ENCODE assay signal across 8 mouse cellular contexts in genomic region chr19:8774951-8775421, GRCm38 (mm10). TPM values are rescaled to one million over a fixed set of nuclear protein-coding genes. Genes with fewer than 3 reads are reported as not detected.
DNase-seq lines count a peak whose midpoint lies in the region; ATAC-seq and TF ChIP-seq lines count a peak whose summit lies in the region.

No protein-coding gene starts in this region.

- peak overlapping the region; percentile 94 for H3K9ac ChIP-seq in lung, embryonic 14.5 days
- H3K9ac ChIP-seq in forebrain, embryonic 13.5 days = peak overlapping the region; percentile 96
- peak overlapping the region; percentile 93 for H3K9ac ChIP-seq in limb, embryonic 14.5 days (ENCODE audit: low read depth, low read length, severe bottlenecking)

- DNase-seq in lung, embryonic 14.5 days = peak; percentile 35
- no peak for DNase-seq in lung, adult 18-20 months
- DNase-seq in adrenal gland, postnatal 36 days = peak; percentile 48 to 64
- DNase-seq in limb, embryonic 14.5 days (ENCODE audit: low spot score) = no peak
- DNase-seq in spleen, adult 2 months (ENCODE audit: low read depth in 1 of 2, low spot score in 2 of 2) = peak in 1 of 2 experiments; percentile 25
- DNase-seq in layer of hippocampus, postnatal 14 days (ENCODE audit: low spot score in 2 of 2) = no peak
- DNase-seq in left cerebral cortex, adult 11 months (ENCODE audit: low spot score) = no peak

- 3% methylated on average over 20 of the region's 20 CpGs for WGBS in lung, embryonic 14.5 days
- 6% methylated on average over 20 of the region's 20 CpGs for WGBS in forebrain, embryonic 13.5 days
- 5% methylated on average over 19 of the region's 20 CpGs for WGBS in limb, embryonic 14.5 days
- WGBS in spleen, adult 2 months = 3% methylated on average over 20 of the region's 20 CpGs

- H3K4me1 ChIP-seq in lung, embryonic 14.5 days (ENCODE audit: insufficient read depth) = no peaks in the 10 kb centered on the region; the same call in none of the 2 replicates
- peaks cover 38% of the 10 kb centered on the region for H3K4me1 ChIP-seq in forebrain, embryonic 13.5 days
- H3K4me1 ChIP-seq in limb, embryonic 14.5 days (ENCODE audit: control insufficient read depth, insufficient read depth, low read length) = peaks cover 23% of the 10 kb centered on the region
- peaks cover 11% of the 10 kb centered on the region; the same call in 1 of the 2 replicates for H3K4me1 ChIP-seq in spleen, adult 2 months (ENCODE audit: control insufficient read depth, insufficient read depth, insufficient read length)

- ATAC-seq in lung, embryonic 14.5 days (ENCODE audit: insufficient read depth) = peak; percentile 32
- ATAC-seq in forebrain, embryonic 13.5 days = no peak
- ATAC-seq in limb, embryonic 14.5 days (ENCODE audit: low FRiP score, low read depth) = peak; percentile 17; the same call in 1 of the 2 replicates

- H3K27ac ChIP-seq in lung, embryonic 14.5 days (ENCODE audit: low read depth) = peak overlapping the region; percentile 99
- peak overlapping the region; percentile 99 for H3K27ac ChIP-seq in forebrain, embryonic 13.5 days
- peak overlapping the region; percentile 99 for H3K27ac ChIP-seq in limb, embryonic 14.5 days (replicated peaks; ENCODE audit: low read depth, low read length)
- H3K27ac ChIP-seq in spleen, adult 2 months (ENCODE audit: insufficient read depth, low read length) = peak overlapping the region; percentile 99

- H3K9me3 ChIP-seq in lung, embryonic 14.5 days (ENCODE audit: low read depth, low read length) = no peaks in the 10 kb centered on the region
- no peaks in the 10 kb centered on the region for H3K9me3 ChIP-seq in forebrain, embryonic 13.5 days (replicated peaks)
- H3K9me3 ChIP-seq in limb, embryonic 14.5 days (ENCODE audit: control insufficient read depth, low read length) = no peaks in the 10 kb centered on the region

- peaks cover 45% of the 10 kb centered on the region for H3K36me3 ChIP-seq in lung, embryonic 14.5 days (ENCODE audit: insufficient read depth)
- H3K36me3 ChIP-seq in forebrain, embryonic 13.5 days (ENCODE audit: poor library complexity, severe bottlenecking) = peaks cover 46% of the 10 kb centered on the region
- peaks cover 45% of the 10 kb centered on the region for H3K36me3 ChIP-seq in limb, embryonic 14.5 days (ENCODE audit: control insufficient read depth, insufficient read depth, low read length)
- H3K36me3 ChIP-seq in spleen, adult 2 months (ENCODE audit: control insufficient read depth, insufficient read depth, low read length) = peaks cover 3% of the 10 kb centered on the region

- TF ChIP-seq CTCF in lung, embryonic 14.5 days (IDR thresholded peaks at IDR 0.05; ENCODE audit: low read depth) = no peak
- TF ChIP-seq CTCF in spleen, adult 2 months (IDR thresholded peaks at IDR 0.05; ENCODE audit: extremely low read depth, insufficient read depth, insufficient read length, insufficient replicate concordance) = no peak

- H3K27me3 ChIP-seq in lung, embryonic 14.5 days (ENCODE audit: insufficient read depth, low read length) = no peaks in the 10 kb centered on the region
- H3K27me3 ChIP-seq in forebrain, embryonic 13.5 days = no peaks in the 10 kb centered on the region
- no peaks in the 10 kb centered on the region for H3K27me3 ChIP-seq in limb, embryonic 14.5 days (ENCODE audit: control insufficient read depth, insufficient read depth, low read length)
- H3K27me3 ChIP-seq in spleen, adult 2 months (ENCODE audit: control insufficient read depth, insufficient read depth, low read length) = no peaks in the 10 kb centered on the region

- peak overlapping the region; percentile 99 for H3K4me2 ChIP-seq in lung, embryonic 14.5 days
- peak overlapping the region; percentile 100 for H3K4me2 ChIP-seq in forebrain, embryonic 13.5 days
- peak overlapping the region; percentile 98 for H3K4me2 ChIP-seq in limb, embryonic 14.5 days (replicated peaks; ENCODE audit: low read depth, low read length, severe bottlenecking)

- H3K4me3 ChIP-seq in lung, embryonic 14.5 days (ENCODE audit: low read depth, low read length) = peak overlapping the region; percentile 72
- H3K4me3 ChIP-seq in forebrain, embryonic 13.5 days = peak overlapping the region; percentile 70
- peak overlapping the region; percentile 56 for H3K4me3 ChIP-seq in limb, embryonic 14.5 days (replicated peaks; ENCODE audit: low read length)
- H3K4me3 ChIP-seq in spleen, adult 2 months (ENCODE audit: extremely low read depth, insufficient read depth, insufficient read length) = peak overlapping the region; percentile 94

- TF ChIP-seq POLR2A in limb, embryonic 14.5 days (IDR thresholded peaks at IDR 0.05; ENCODE audit: borderline replicate concordance, extremely low read depth, insufficient read depth, insufficient read length) = no peak
- TF ChIP-seq POLR2A in spleen, adult 2 months (IDR thresholded peaks at IDR 0.05; ENCODE audit: low read depth, low read length) = no peak

RNA-seq across cellular contexts. Expression of gene Tmem179b, which starts 0.7 kb away (rescaled TPM):
- polyA plus RNA-seq in lung, embryonic 14.5 days (2014; fragmentation: Nextera tagmentation; extraction: Ambion mirVana) = 67.7 and 72.3 TPM in 2 replicates
- 10 to 100 TPM; 44.8 to 69.2 TPM for total RNA-seq in adrenal gland, postnatal 36 days (2021)
- polyA plus RNA-seq in forebrain, embryonic 13.5 days (2015; fragmentation: Nextera tagmentation; extraction: Ambion mirVana) = 35.9 and 36.5 TPM in 2 replicates
- 63.5 and 97.1 TPM in 2 replicates for polyA plus RNA-seq in limb, embryonic 14.5 days (2012; rRNA removed)
- polyA plus RNA-seq in limb, embryonic 14.5 days (2014; fragmentation: Nextera tagmentation; extraction: Ambion mirVana) = 83.6 and 84.2 TPM in 2 replicates
- 87.9 and 117 TPM in 2 replicates for polyA plus RNA-seq in spleen, adult 2 months (2012; rRNA removed)
- total RNA-seq in layer of hippocampus, postnatal 14 days (2021) = 10 to 100 TPM; 10.1 to 12.0 TPM

RNA-seq across cellular contexts. Expression of gene Tmem223, which starts 4.2 kb away (rescaled TPM):
- polyA plus RNA-seq in lung, embryonic 14.5 days (2014; fragmentation: Nextera tagmentation; extraction: Ambion mirVana) = 166 and 207 TPM in 2 replicates
- total RNA-seq in adrenal gland, postnatal 36 days (2021) = 100 to 1,000 TPM; 113 to 127 TPM
- 260 and 261 TPM in 2 replicates for polyA plus RNA-seq in forebrain, embryonic 13.5 days (2015; fragmentation: Nextera tagmentation; extraction: Ambion mirVana)
- polyA plus RNA-seq in limb, embryonic 14.5 days (2012; rRNA removed) = 192 and 275 TPM in 2 replicates
- polyA plus RNA-seq in limb, embryonic 14.5 days (2014; fragmentation: Nextera tagmentation; extraction: Ambion mirVana) = 177 and 220 TPM in 2 replicates
- polyA plus RNA-seq in spleen, adult 2 months (2012; rRNA removed) = 86.1 and 135 TPM in 2 replicates
- 100 to 1,000 TPM; 101 to 108 TPM for total RNA-seq in layer of hippocampus, postnatal 14 days (2021)

RNA-seq across cellular contexts. Expression of gene Taf6l, which starts 11.2 kb away (rescaled TPM):
- polyA plus RNA-seq in lung, embryonic 14.5 days (2014; fragmentation: Nextera tagmentation; extraction: Ambion mirVana) = 21.5 and 24.7 TPM in 2 replicates
- total RNA-seq in adrenal gland, postnatal 36 days (2021) = 10 to 100 TPM; 11.2 to 16.7 TPM
- polyA plus RNA-seq in forebrain, embryonic 13.5 days (2015; fragmentation: Nextera tagmentation; extraction: Ambion mirVana) = 30.1 and 33.0 TPM in 2 replicates
- 22.4 and 29.1 TPM in 2 replicates for polyA plus RNA-seq in limb, embryonic 14.5 days (2012; rRNA removed)
- 21.3 and 21.8 TPM in 2 replicates for polyA plus RNA-seq in limb, embryonic 14.5 days (2014; fragmentation: Nextera tagmentation; extraction: Ambion mirVana)
- 11.3 and 15.8 TPM in 2 replicates for polyA plus RNA-seq in spleen, adult 2 months (2012; rRNA removed)
- 10 to 100 TPM; 14.1 to 15.0 TPM for total RNA-seq in layer of hippocampus, postnatal 14 days (2021)

RNA-seq across cellular contexts. Expression of gene Nxf1, which starts 18.1 kb away (rescaled TPM):
- 195 and 197 TPM in 2 replicates for polyA plus RNA-seq in lung, embryonic 14.5 days (2014; fragmentation: Nextera tagmentation; extraction: Ambion mirVana)
- total RNA-seq in adrenal gland, postnatal 36 days (2021) = 100 to 1,000 TPM in 1 of 2 experiments, 10 to 100 TPM in 1; 94.7 to 144 TPM
- polyA plus RNA-seq in forebrain, embryonic 13.5 days (2015; fragmentation: Nextera tagmentation; extraction: Ambion mirVana) = 194 and 211 TPM in 2 replicates
- polyA plus RNA-seq in limb, embryonic 14.5 days (2012; rRNA removed) = 263 and 265 TPM in 2 replicates
- polyA plus RNA-seq in limb, embryonic 14.5 days (2014; fragmentation: Nextera tagmentation; extraction: Ambion mirVana) = 168 and 187 TPM in 2 replicates
- polyA plus RNA-seq in spleen, adult 2 months (2012; rRNA removed) = 80.2 and 104 TPM in 2 replicates
- total RNA-seq in layer of hippocampus, postnatal 14 days (2021) = 10 to 100 TPM; 79.3 to 91.9 TPM

RNA-seq across cellular contexts. Expression of gene Polr2g, which starts 23.4 kb away (rescaled TPM):
- polyA plus RNA-seq in lung, embryonic 14.5 days (2014; fragmentation: Nextera tagmentation; extraction: Ambion mirVana) = 162 and 163 TPM in 2 replicates
- 10 to 100 TPM; 90.5 to 98.5 TPM for total RNA-seq in adrenal gland, postnatal 36 days (2021)
- 174 and 190 TPM in 2 replicates for polyA plus RNA-seq in forebrain, embryonic 13.5 days (2015; fragmentation: Nextera tagmentation; extraction: Ambion mirVana)
- polyA plus RNA-seq in limb, embryonic 14.5 days (2012; rRNA removed) = 135 and 140 TPM in 2 replicates
- 153 and 165 TPM in 2 replicates for polyA plus RNA-seq in limb, embryonic 14.5 days (2014; fragmentation: Nextera tagmentation; extraction: Ambion mirVana)
- 27.9 and 30.3 TPM in 2 replicates for polyA plus RNA-seq in spleen, adult 2 months (2012; rRNA removed)
- 100 to 1,000 TPM; 119 TPM for total RNA-seq in layer of hippocampus, postnatal 14 days (2021)

Comparison
In these comparisons a context has a peak if more than half of its experiments do, and no peak if none do; other contexts are left out.
1. DNase-seq: peak in lung, embryonic 14.5 days (single experiment) and adrenal gland, postnatal 36 days (2 of 2); none in lung, adult 18-20 months (0 of 2), limb, embryonic 14.5 days (single experiment), layer of hippocampus, postnatal 14 days (0 of 2) and left cerebral cortex, adult 11 months (single experiment).
2. Peak in every context shown above with its lines, with median percentiles within 50 percentile points of each other: H3K27ac ChIP-seq, H3K4me2 ChIP-seq, H3K4me3 ChIP-seq and H3K9ac ChIP-seq.